Mouse (Mus musculus): ENCODE measurements at regions not wholly inside any gene's neighbourhood (a gene's known extent, or its start where the extent isn't known, plus 50 kb on each side); places are given as distances from the start of the nearest gene placed in this dataset.
A peak's percentile ranks its signal among the peaks of the same experiment; 100 is the strongest.

DNA sequence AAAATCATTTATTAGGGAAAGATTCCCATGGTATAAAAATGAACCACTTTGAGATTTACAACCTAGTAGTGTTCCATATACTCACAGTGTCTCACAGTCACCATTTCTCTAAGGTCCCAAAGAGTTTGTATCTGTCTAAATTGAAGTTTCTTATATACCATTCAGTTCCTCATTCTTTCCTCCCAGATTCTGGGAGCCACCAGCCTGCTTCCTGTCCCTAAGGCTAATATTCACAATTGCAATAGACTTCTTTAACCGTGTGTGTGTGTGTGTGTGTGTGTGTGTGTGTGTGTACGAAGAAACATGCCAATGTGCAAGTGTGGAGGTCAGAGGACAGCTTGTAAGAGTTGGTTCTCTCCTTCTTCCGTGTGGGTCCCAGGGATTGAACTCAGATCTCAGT, 124.1 kb upstream of the Rbm19 start:
- 76% methylated on average over 3 of the region's 3 CpGs for WGBS
- no peak for DNase-seq (ENCODE audit: low spot score)

DNA sequence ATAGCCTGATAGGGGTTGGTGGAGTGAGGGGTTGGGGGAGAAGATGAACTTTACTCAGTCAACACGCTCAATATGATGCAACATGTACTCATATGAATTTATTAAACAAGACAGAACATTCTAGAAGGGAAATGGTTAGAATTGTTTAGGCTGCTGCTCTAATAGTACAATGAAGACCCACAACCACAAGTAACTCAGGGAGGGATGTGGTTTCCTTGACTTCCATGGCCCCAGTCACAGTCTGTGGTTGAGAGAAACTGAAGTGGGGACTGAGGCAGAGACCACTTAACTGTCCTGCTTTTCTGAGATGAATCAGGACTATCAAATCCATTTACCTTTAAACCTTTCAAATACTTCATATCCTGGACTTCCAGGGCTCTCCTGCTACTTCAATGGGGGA, 120.5 kb upstream of the Rbm19 start:
- no peak for DNase-seq (ENCODE audit: low spot score)
- Histone ChIP-seq H3K4me1 (no peaks in the 10 kb centered on the region), H3K27ac (replicated peaks) (no peak overlapping the region), H3K4me3 (no peak overlapping the region), H3K27me3 (ENCODE audit: low read depth, poor library complexity, severe bottlenecking) (no peaks in the 10 kb centered on the region), H3K36me3 (no peaks in the 10 kb centered on the region), H3K9me3 (replicated peaks) (no peaks in the 10 kb centered on the region)
- WGBS = 96% methylated on average over 1 of the region's 1 CpGs

More for the DNA sequence above, 124.1 kb upstream of the Rbm19 start:
- Histone ChIP-seq H3K27ac (replicated peaks) (no peak overlapping the region), H3K36me3 (no peaks in the 10 kb centered on the region), H3K4me1 (0 out of 2 replicates have a peak, but pooled peaks cover 5% of the 10 kb centered on the region), H3K27me3 (ENCODE audit: low read depth, poor library complexity, severe bottlenecking) (no peaks in the 10 kb centered on the region), H3K9me3 (replicated peaks) (no peaks in the 10 kb centered on the region), H3K4me3 (no peak overlapping the region)

DNA sequence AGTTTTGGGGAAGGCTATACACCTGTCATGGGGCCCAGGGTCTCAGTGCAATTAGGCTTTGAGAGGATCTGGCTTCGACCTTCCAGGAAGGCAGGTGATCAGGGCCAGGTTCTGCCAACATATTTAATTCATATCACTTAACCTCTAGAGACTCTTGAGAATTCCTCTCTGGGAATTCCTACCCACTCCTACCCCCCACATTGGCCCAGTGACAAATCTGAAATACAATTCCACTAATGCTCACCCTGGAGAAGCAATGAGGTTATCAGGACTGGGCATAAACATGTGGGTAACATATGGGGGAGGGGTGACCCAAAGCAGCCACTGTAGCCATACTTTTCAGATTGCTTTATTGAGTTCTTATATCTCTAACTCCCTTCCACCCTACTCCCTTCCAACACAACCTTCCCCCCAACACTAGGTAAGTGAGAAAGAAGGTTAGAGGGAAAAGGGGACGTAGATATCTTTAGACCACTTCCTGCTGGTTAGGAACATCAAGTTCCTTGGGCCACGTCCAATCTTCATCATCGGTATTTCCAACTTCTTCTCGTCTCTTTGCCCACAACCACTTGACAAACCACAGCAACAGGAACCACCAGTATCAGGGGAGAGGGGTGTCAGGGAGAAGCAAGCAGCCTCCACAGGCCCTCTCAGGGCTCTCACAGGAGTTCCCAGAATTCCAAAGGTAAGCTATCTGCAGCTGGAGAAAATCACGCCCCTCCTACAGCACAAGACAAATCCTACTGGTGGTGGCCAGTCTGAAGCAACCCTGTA, 110.4 kb upstream of the Rbm19 start:
- WGBS = 85% methylated on average over 6 of the region's 6 CpGs

DNA sequence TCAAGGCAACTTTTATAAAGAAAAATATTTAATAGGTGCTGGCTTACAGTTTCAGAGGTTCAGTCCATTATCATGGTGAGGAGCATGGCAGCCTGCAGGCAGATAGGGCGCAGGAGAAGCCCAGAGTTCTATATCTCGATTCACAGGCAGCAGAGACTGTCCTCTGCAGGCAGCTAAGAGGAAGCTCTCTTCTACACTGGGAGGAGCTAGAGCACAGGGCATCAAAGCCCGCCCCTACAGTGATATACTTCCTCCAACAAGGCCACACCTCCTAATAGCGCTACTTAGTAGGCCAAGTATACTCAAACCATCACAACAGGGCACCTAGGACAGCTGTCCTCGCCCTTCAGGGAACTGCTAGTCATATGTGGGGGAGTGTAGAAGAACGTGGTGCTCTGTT, 108.5 kb upstream of the Rbm19 start:
- Histone ChIP-seq H3K27ac (replicated peaks) (no peak overlapping the region), H3K4me3 (no peak overlapping the region), H3K27me3 (ENCODE audit: low read depth, poor library complexity, severe bottlenecking) (no peaks in the 10 kb centered on the region), H3K9me3 (replicated peaks) (no peaks in the 10 kb centered on the region), H3K4me1 (no peaks in the 10 kb centered on the region), H3K36me3 (no peaks in the 10 kb centered on the region)
- DNase-seq (ENCODE audit: low spot score) = no peak
- WGBS = 66% methylated on average over 6 of the region's 6 CpGs

More for the DNA sequence above, 110.4 kb upstream of the Rbm19 start:
- Histone ChIP-seq H3K27me3 (ENCODE audit: low read depth, poor library complexity, severe bottlenecking) (no peaks in the 10 kb centered on the region), H3K36me3 (no peaks in the 10 kb centered on the region), H3K27ac (replicated peaks) (no peak overlapping the region), H3K9me3 (replicated peaks) (no peaks in the 10 kb centered on the region), H3K4me3 (no peak overlapping the region), H3K4me1 (no peaks in the 10 kb centered on the region)
- DNase-seq (ENCODE audit: low spot score) = no peak

DNA sequence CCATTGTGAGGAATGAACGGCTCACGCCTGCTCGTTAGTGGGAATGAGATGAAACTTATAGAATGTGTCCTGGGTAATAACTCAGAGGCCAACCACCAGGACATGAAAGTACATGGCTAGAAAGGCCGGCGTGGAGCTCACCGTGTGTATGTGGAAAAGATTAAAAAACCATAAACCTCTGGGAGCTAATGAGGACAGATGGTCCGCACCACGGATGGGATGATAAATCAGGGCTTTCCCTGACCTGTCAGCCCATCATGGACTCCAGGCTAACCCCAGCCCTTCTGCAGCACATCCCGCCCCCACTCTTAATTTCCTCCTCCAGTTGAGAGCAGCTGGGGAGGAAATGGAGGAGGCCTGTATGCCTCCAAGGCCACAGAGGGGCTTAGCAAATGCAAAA, 108.0 kb upstream of the Rbm19 start:
- Histone ChIP-seq H3K4me1 (no peaks in the 10 kb centered on the region), H3K4me3 (no peak overlapping the region), H3K27me3 (ENCODE audit: low read depth, poor library complexity, severe bottlenecking) (no peaks in the 10 kb centered on the region), H3K27ac (replicated peaks) (no peak overlapping the region), H3K9me3 (replicated peaks) (no peaks in the 10 kb centered on the region), H3K36me3 (no peaks in the 10 kb centered on the region)
- WGBS = 93% methylated on average over 9 of the region's 9 CpGs
- no peak for DNase-seq (ENCODE audit: low spot score)

DNA sequence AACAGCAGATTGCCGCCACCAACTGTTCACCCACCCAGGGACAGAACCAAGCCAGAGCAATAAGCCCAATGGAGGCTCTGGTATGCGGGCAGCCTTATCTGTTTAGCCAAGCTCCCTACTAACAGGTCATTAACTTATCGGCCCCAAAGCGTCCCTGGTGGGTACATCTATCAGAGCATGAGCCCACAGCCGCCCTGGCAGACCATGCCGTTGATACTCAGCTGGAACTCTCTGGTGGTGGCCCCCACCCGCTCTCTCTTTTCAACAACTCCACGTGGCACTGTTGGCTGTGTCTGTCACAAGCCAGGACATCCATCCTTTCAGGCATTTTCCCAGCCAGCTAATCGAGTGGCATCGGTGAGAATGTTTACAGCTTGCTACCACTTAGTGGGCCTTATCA, 100.8 kb upstream of the Rbm19 start:
- no peaks in the 10 kb centered on the region for H3K27me3 ChIP-seq (ENCODE audit: low read depth, poor library complexity, severe bottlenecking)
- no peak for DNase-seq (ENCODE audit: low spot score)
- WGBS = 82% methylated on average over 10 of the region's 10 CpGs
- no peak overlapping the region for H3K4me3 ChIP-seq
- no peaks in the 10 kb centered on the region for H3K4me1 ChIP-seq
- H3K9me3 ChIP-seq (replicated peaks) = no peaks in the 10 kb centered on the region
- no peak overlapping the region for H3K27ac ChIP-seq (replicated peaks)
- no peaks in the 10 kb centered on the region for H3K36me3 ChIP-seq

DNA sequence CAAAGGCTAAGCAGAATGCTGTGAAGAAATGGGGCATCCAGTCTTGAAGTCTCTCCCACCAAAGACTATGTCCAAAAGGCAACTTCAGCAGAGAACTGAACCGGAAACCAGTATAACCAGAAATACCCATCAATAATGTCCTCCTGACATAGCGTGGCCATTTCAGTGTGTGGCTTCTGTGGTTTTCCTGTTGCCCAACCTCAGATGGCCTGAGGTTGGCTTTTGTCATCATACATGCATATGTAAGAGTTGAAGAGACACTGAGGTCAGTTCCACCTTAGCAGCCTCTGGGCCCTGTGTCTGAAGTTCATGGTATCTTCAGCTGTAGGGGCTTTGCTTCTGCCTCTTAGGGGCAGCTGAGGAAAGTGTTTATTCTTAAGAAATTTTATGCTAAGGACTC, 98.1 kb upstream of the Rbm19 start:
- no peak for DNase-seq (ENCODE audit: low spot score)
- Histone ChIP-seq H3K27me3 (ENCODE audit: low read depth, poor library complexity, severe bottlenecking) (no peaks in the 10 kb centered on the region), H3K9me3 (replicated peaks) (no peaks in the 10 kb centered on the region), H3K36me3 (no peaks in the 10 kb centered on the region), H3K4me3 (no peak overlapping the region), H3K4me1 (no peaks in the 10 kb centered on the region), H3K27ac (replicated peaks) (no peak overlapping the region)
- 91% methylated on average over 2 of the region's 2 CpGs for WGBS

DNA sequence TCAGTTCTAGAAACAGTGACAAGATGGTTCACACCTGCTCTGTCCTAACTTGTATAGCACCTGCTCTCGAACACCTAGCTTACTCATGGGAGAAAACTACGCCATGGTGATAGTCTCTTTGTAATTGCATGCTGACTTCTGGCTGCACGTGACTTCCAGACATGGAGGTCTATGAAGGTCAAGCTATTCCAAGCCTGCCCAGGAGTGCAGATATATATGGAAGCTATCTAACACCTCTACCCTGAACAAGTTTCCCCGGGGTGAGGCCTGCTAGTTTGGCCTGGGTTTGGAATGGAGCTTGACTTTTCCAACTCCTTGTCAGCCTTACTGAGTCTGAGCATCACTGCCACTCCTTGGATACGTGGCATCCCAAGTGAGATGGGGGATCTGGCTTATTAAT, 95.5 kb upstream of the Rbm19 start:
- peaks cover 9% of the 10 kb centered on the region for H3K4me1 ChIP-seq
- no peak for DNase-seq (ENCODE audit: low spot score)
- no peaks in the 10 kb centered on the region for H3K9me3 ChIP-seq (replicated peaks)
- no peak overlapping the region for H3K27ac ChIP-seq (replicated peaks)
- H3K36me3 ChIP-seq = no peaks in the 10 kb centered on the region
- 90% methylated on average over 5 of the region's 5 CpGs for WGBS
- H3K4me3 ChIP-seq = no peak overlapping the region
- H3K27me3 ChIP-seq (ENCODE audit: low read depth, poor library complexity, severe bottlenecking) = no peaks in the 10 kb centered on the region

DNA sequence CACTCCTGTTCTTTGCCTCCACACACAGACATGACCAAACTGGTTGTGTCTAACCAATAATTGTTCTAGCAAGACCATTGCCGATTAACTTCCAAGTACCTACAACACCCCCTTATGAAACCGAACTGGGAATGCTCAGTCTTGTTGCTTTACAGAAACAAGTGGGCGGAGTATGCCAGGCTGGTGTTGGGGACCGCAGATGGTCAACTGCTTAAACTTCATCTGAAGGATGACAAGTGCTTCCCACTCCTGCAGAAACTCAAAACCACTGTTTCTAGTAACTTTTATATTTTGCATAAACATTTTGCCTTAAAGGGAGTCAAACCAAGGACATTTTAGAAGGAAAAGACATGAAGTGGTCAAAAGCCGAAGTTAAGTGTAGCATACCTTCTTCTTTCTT, 94.0 kb upstream of the Rbm19 start:
- no peaks in the 10 kb centered on the region for H3K9me3 ChIP-seq (replicated peaks)
- H3K4me1 ChIP-seq = peaks cover 9% of the 10 kb centered on the region
- WGBS = 95% methylated on average over 5 of the region's 5 CpGs
- no peak overlapping the region for H3K4me3 ChIP-seq
- H3K36me3 ChIP-seq = no peaks in the 10 kb centered on the region
- no peak overlapping the region for H3K27ac ChIP-seq (replicated peaks)
- no peak for DNase-seq (ENCODE audit: low spot score)
- H3K27me3 ChIP-seq (ENCODE audit: low read depth, poor library complexity, severe bottlenecking) = no peaks in the 10 kb centered on the region; the same call in 1 of the 2 replicates

DNA sequence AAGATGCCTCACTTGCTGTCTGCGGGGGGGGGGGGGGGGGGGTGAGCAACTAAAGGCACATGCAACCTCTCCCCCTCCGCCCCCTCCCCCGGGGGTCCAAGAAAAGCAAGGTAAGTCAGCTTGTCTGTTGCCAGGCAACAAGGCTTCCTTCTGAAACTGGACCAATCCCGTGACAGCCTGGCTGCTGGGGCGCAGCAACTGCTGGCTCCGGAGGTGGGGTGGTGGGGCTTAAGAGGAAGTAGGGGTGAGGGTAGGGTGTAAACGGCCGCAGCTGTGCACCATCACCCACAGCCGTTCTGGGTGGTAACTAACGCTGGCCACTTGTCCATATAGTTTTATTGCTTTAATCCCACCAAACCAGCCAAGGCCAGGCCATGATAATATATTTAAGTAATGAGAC, 92.2 kb upstream of the Rbm19 start:
- Histone ChIP-seq H3K4me3 (peak overlapping the region; percentile 18; the same call in 1 of the 2 replicates), H3K9me3 (replicated peaks) (no peaks in the 10 kb centered on the region), H3K27me3 (ENCODE audit: low read depth, poor library complexity, severe bottlenecking) (no peaks in the 10 kb centered on the region; the same call in 1 of the 2 replicates), H3K27ac (replicated peaks) (no peak overlapping the region), H3K36me3 (no peaks in the 10 kb centered on the region), H3K4me1 (peaks cover 9% of the 10 kb centered on the region)
- WGBS = 4% methylated on average over 10 of the region's 10 CpGs
- peak; percentile 40 for DNase-seq (ENCODE audit: low spot score)

DNA sequence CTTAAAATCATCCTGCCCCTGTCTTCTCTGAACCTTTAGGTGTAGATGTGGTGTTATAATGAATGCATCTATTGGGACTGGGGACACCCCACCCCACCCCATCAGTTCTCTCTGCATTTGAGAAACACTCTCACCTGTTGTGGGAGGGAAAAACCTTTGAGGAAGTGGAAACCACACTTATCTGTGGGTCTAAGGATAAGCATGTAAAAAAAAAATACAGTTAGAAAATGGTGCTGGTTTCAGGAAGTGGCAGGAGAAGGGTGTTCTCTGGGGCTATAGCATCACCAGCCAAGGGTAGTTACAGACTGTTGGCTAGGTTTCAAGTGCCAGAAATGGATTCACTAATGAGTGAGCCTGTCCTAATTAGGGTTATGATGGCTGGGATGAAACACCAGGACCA, 91.1 kb upstream of the Rbm19 start:
- no peaks in the 10 kb centered on the region for H3K36me3 ChIP-seq
- H3K9me3 ChIP-seq (replicated peaks) = no peaks in the 10 kb centered on the region
- no peak for DNase-seq (ENCODE audit: low spot score)
- H3K4me1 ChIP-seq = peaks cover 9% of the 10 kb centered on the region
- no peaks in the 10 kb centered on the region; the same call in 1 of the 2 replicates for H3K27me3 ChIP-seq (ENCODE audit: low read depth, poor library complexity, severe bottlenecking)
- H3K27ac ChIP-seq (replicated peaks) = no peak overlapping the region
- H3K4me3 ChIP-seq = no peak overlapping the region

DNA sequence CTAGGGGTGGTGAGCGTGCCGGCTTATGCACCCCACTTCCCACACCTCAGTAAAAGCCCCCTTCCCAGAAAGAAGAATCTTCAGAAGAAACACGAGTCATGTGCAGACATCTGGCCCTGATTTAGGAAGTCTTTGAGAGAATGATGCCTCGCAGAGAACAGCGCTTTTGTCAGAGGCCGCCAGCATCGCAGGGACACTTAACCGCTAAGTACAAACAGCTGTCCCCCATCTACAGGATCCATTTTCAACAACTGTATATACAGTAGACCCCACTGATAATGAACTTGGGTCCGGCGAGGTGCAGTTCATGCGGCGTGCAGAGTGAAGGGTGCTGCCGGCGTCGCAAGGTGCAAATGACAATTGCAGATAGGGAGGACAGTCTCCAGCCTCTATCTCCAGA, 85.4 kb upstream of the Rbm19 start:
- H3K9me3 ChIP-seq (replicated peaks) = no peaks in the 10 kb centered on the region
- no peaks in the 10 kb centered on the region for H3K36me3 ChIP-seq
- H3K4me3 ChIP-seq = no peak overlapping the region
- H3K4me1 ChIP-seq = peaks cover 12% of the 10 kb centered on the region
- WGBS = 84% methylated on average over 15 of the region's 15 CpGs
- peaks cover 12% of the 10 kb centered on the region for H3K27me3 ChIP-seq (ENCODE audit: low read depth, poor library complexity, severe bottlenecking)
- H3K27ac ChIP-seq (replicated peaks) = no peak overlapping the region
- no peak for DNase-seq (ENCODE audit: low spot score)

DNA sequence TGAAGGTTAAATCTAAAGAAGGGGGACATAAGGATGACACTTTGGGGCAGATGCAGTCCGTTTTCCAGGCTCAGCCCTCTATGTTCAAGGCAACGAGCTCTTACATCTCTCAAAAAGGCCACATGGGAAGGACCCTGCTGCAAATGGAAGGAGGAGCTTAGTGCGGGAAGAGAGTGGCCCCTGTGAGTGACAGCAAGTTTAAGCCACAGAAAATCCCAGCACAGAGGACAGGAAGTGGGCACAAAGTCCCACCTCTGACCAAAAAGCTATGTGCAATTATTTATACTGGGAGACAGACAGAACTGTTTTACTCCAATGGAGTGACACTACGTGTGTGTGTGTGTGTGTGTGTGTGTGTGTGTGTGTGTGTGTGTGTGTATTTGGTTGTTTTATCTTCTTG, 84.7 kb upstream of the Rbm19 start:
- DNase-seq (ENCODE audit: low spot score) = no peak
- Histone ChIP-seq H3K36me3 (no peaks in the 10 kb centered on the region), H3K27ac (replicated peaks) (no peak overlapping the region), H3K9me3 (replicated peaks) (no peaks in the 10 kb centered on the region), H3K27me3 (ENCODE audit: low read depth, poor library complexity, severe bottlenecking) (peaks cover 12% of the 10 kb centered on the region), H3K4me1 (peaks cover 12% of the 10 kb centered on the region), H3K4me3 (no peak overlapping the region)
- 70% methylated on average over 4 of the region's 4 CpGs for WGBS
